In genomic region chr4:72329026-72329390, GRCm38 (mm10) we compare ENCODE assay signal across 16 mouse cellular contexts.
"Had no signal": no experiment of that assay in that cellular context is flagged by ENCODE, and none has a peak within 500 bp of the region (broad histone marks: within the 10 kb centered on the region; RNA-seq: fewer than 3 reads in every experiment).

No protein-coding gene starts in this region.

- H3K4me3 ChIP-seq: midbrain, embryonic 10.5 days; midbrain, embryonic 12.5 days; myocyte; neural tube, embryonic 13.5 days; neural tube, embryonic 15.5 days had no signal

- H3K9ac ChIP-seq: lung, embryonic 14.5 days; midbrain, embryonic 12.5 days; neural tube, embryonic 13.5 days; neural tube, embryonic 15.5 days had no signal

- DNase-seq: lung, adult 18-20 months; lung, embryonic 14.5 days; lung, postnatal 10 days; lung, postnatal 4 days; right cerebral cortex, adult 18-20 months; right cerebral cortex, postnatal 25 days; right cerebral cortex, postnatal 4 days; spleen, adult 18-20 months; thymus, adult 2 months; thymus, postnatal 25 days; thymus, postnatal 4 days had no signal

- H3K4me2 ChIP-seq: lung, embryonic 14.5 days; midbrain, embryonic 12.5 days; neural tube, embryonic 13.5 days; neural tube, embryonic 15.5 days had no signal

- H3K36me3 ChIP-seq: midbrain, embryonic 10.5 days; midbrain, embryonic 12.5 days; neural tube, embryonic 13.5 days; neural tube, embryonic 15.5 days had no signal

- H3K4me1 ChIP-seq: midbrain, embryonic 10.5 days; midbrain, embryonic 12.5 days; neural tube, embryonic 13.5 days; neural tube, embryonic 15.5 days had no signal

- H3K27ac ChIP-seq: midbrain, embryonic 10.5 days; midbrain, embryonic 12.5 days; neural tube, embryonic 13.5 days; neural tube, embryonic 15.5 days had no signal

- H3K27me3 ChIP-seq: midbrain, embryonic 12.5 days; neural tube, embryonic 13.5 days; neural tube, embryonic 15.5 days had no signal

- H3K9me3 ChIP-seq: midbrain, embryonic 10.5 days; midbrain, embryonic 12.5 days; neural tube, embryonic 13.5 days; neural tube, embryonic 15.5 days had no signal
